Mouse (Mus musculus) lung, postnatal 36 days (tissue): ENCODE data around the gene Rnaset2b.
A peak's percentile ranks its signal among the peaks of the same experiment; 100 is the strongest.
"Not testable (repeated sequence)": the region's sequence is repeated elsewhere in the genome, so short reads cannot be mapped to it uniquely, and the experiment has no call there.

Source experiments
- DNase-seq: peaks from one replicate; pipeline ENCODE4 v3.0.0; 2022; ENCODE audit warnings: mixed read lengths

Rnaset2b gene

DNA sequence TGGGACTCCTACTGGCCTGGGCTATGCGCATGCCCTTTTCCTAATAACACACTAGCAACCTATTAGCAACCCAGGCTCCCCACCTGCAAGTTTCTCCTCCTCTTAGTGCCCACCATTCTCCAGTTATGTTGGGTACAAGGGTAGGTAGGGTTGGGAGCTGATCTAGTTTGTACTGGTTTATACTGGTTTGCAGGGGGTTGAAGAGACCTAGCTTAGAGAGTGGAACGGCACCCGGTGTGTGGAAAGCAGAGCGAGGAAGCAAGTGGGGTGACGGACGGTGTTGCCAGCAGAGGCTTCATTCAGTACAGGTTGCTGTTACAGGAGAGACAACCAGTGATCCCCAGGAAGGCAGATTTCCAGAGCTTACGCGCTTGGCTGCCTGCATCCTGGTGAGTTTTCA, at the start of gene Rnaset2b:
TSS of gene Rnaset2b (plus strand) at position 301 of the 400 bp plus-strand sequence.
- DNase-seq: not testable (repeated sequence)

DNA sequence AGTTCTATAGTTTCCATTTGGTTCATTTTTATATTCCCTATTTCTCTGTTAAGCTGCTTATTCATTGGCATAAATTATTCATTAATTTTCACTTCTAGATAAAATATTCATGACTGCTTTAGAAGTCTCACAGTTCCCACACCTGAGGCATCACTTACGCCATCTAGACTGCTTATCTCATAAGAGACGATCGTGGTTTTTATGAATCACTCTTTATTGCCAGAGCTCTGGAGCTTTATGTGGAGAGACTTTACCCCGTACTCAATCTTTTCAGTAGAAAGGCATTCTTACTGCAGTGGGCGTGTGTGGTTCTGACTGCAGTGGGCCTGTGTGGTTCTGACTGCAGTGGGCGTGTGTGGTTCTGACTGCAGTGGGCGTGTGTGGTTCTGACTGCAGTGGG, 38.8 kb upstream of the Rnaset2b start:
- not testable (repeated sequence) for DNase-seq

DNA sequence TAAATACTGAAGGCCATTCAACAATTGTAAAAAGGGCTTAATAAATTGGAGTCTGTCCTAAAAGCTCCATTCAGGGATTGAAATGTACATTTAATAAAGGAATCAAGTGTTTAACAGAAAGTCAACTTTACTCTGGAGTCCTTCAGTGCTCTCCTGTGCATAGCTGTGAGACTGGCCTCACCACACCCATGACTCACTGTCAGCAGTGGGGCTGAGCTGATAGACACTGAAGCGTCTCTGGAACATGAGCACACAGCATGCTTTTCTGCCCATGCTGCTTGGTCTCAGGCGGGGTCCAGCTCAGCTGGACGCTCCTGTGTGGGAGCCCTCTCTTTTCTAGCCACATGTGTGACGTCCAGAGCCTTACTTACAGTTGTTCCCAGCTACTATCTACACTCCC, 27.9 kb upstream of the Rnaset2b start:
- DNase-seq: not testable (repeated sequence)

DNA sequence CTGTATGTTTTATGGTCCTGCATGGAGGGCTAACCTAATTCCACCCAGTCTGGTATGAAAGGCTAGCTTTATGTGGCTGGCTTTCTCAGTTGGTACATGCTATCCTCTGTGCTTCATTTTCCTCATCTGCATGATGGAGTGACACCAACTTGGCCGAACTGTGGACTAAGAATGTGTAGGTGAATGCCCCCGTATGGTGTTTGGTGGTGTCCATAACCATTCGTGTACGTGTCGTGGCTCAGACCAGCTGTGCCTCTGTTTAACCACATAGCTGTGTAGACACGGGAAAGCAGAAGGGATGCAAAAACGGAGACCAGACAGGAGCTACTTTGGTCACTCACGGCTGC, 22.8 kb upstream of the Rnaset2b start:
- DNase-seq: not testable (repeated sequence)

DNA sequence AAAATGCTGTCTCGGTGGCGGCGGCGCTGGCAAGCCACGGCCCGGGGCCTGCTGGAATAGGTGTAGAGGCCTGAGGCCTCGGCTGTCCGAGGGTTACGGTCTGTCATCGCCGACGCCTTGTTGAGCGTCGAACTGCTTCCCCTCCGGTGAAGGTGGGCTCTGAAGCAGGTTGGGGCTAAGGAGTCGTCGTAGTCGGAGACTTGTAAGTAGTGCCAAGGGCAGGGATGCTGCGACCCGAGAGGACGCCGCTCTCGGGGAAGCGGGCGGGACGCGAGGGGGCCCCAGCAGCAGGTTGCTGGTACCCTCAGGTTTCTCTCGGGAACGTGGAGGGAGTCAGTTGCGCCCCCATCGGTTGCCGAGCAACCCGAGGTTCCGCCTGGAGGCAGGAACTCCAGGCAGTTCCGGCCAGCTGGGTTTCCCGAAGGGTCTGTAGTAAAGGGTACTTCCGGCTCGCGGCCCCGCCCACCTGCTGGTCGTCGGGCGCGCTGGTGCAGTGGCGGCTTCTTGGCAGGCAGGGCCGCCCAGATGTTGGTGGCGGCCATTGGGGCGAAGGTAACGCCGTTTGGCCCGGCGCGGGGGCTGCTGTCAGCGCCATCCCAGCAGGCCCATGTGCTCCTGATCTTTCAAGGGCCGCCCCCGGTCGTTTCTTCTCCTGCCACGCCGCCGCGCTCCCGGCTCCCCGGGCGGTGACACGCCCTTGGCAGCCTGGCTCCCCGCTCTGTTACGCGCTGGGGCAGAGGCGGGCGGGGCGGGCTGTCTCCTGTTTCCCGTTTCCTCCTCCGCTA, 22.3 kb upstream of the Rnaset2b start, which contains the start of gene Rsph3b:
TSS of gene Rsph3b (minus strand) at position 699 of the 785 bp plus-strand sequence.
- DNase-seq: peak; percentile 89

DNA sequence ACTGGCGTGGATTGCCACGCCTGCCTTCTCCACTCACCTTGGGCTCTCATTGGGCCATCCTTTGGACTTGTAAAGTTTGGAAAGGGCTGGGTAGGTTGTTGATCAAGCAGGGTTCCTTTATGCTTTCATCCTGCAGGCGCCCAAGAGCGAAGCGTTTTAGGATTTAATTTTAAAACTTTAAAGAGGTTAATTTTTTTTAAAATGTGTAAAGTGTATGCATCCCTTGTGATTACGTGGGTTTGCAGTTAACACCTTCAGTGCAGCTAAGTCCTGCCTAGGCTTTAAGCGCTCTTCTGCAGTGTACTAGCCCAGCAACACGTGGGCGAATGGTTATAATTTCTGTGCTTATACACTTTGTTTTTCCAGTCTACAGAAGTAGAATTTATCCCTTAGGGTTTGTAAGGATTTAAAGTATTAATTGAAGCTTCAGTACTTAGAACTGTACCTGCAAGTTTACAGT, 21.6 kb upstream of the Rnaset2b start:
- not testable (repeated sequence) for DNase-seq

DNA sequence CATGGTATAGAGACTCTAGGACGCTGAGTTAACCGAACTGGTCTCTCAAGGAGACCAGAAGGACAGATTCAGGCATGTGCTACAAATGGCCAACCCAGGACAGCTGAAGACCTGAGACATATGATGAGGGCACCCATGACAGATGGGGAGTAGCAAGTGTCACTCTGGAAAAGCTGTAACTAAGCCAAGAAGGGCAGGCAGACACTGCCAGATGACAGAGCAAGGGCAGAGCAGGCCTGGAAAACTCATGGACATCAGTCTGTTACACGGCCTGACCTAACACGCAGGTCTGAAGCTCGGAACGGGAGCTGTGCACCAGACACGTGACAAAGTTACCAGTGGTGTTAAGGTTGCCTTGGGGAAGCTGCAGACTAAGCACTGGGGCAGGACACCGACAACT, 11.6 kb upstream of the Rnaset2b start:
- DNase-seq: not testable (repeated sequence)

DNA sequence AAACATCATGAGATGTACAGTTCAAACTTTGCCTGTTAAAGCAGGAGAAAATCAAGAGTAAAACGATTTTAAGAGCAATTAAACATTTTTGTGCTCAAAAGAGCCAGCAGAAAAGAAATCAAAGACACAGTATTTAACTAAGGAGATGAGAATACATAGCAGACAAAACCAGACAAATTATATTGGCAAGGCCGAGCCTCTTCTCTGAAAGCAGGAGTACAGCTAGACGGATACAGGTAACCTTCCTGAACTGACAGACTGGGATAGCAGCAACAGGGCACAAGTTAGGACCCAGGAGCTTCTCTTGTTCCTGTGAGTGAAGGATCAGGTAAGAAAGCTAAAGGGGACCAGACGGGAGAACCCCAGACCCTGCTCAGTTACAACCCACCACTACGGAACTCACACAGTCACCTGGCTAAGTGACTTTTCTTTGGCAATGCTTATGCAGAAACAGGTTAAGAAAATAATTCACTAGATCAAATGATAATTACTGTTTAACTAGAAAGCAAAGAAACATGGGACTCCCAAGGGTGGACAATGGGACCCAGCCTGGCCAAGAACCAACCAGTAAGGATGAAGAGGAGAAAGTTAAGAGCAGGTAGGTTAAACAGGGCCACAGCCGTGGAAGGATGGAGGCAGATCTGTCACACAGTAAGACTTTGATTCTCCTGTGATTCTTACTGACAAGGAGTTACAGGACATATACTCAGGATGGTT, 10.7 kb upstream of the Rnaset2b start:
- not testable (repeated sequence) for DNase-seq

DNA sequence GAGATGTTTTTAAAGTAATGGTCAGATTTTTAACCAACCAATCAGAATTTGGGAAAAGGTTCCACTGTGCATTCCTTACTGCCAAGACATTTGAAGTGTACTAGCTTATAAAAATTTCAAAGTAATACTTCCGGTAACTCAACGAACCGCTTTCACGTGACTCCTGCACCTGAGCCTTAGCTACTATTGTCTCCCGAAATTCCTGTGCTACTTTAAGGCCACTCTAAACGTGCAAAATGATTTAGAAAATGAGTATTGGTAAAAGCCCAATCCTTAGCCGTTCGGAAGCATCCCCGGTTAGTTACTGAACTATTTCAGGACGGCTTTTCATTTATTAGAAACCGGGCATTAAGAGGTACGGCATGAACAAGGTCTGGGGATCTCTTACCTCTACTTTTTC, 10.1 kb upstream of the Rnaset2b start:
- not testable (repeated sequence) for DNase-seq

DNA sequence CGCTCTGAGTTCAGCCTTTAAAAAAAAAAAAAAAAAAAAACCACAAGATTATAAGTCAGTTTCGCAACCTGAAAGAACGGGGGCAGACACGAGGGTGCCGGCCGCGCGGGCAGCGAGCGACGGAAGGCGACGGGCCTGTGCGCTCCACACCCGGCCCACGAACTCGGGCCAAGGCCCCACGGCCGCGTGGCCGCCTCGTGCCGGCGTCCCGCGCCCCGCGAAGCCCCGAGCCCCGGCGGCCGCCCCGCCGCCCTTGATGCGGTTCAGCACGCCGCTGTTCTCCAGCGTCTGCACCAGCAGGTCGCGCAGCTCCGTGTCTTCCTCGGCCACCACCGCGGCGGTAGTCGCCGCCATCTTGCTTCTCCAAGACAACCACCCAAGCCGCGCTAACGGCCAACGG, 9.7 kb upstream of the Rnaset2b start, which contains the start of gene Tagap1:
TSS of gene Tagap1 (minus strand) at position 381 of the 400 bp plus-strand sequence.
- DNase-seq: not testable (repeated sequence)

DNA sequence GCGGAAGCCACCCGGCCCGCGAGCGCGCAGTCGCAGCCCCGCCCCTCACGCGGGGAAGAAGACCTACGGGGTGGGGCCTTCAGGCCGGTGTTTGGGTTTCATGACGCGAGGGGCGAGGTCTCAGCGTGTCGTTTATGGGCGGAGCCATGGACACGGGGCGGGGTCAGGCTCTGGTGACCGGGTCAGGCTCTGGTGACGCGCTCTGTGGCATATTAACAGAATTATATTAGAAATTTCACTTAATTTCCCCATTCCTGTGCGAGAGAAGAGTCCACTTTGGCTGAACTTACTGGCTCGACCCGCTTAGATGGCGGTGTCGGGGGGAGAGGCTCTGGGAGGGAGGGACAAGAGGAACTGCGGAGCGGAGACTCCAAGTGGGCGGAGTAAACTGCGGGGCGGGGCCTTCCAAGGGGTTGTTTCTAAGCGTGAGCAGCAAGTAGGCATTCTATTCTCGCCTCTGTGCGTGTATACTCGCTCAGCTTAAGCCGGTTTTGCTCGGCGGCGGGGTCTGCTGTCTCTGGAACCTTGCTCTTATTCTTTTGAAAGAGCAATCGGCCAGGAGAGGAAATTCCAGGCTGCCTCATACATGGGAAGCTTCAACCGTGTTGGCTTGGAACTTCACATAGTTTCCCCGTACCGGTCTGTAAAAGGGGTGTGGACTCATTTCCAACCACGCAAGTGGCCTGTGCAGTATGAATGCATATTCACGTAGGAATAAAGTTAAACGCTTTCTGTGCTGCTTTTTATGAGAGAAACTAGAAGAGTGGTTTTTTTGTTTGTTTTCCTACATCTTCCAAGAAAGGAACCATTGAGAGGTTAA, 9.0 kb upstream of the Rnaset2b start:
- not testable (repeated sequence) for DNase-seq

DNA sequence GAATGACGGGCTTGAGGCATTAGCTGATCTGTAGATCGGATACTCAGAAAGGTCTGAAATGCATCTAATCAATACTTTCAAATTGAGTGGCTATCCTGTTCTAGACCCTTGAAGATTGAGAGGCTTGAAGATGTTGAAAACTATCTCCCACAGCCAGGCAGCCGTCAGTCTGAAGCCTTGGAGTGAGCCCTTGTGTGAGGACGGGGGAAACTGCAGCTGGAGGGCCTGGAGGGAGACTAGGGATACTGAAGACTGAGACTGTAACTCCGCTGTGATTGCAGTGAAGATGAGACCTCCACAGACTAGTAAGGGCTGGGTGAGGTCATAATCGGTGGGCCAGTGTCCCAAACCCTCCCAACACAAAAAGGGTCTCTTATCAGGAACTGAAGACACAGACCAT, 8.1 kb upstream of the Rnaset2b start:
- not testable (repeated sequence) for DNase-seq

DNA sequence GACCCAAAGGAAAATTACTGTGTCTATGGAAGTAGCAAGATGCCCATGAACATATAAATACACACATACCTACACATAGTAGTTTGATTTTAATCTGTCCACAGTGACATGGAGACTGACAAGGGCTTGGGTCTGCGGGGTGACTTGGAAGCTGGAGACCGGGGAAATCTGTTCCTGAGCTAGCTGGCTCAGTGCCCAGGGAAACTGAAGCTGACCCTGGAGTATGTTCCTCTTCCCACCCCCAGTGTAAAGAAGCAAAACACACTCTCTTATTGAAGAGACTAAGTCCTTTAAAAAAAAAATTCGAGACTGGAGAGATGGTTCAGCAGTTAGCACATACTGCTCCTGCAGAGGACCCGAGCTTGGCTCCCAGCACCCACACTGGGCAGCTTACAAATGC, 7.5 kb upstream of the Rnaset2b start:
- not testable (repeated sequence) for DNase-seq

DNA sequence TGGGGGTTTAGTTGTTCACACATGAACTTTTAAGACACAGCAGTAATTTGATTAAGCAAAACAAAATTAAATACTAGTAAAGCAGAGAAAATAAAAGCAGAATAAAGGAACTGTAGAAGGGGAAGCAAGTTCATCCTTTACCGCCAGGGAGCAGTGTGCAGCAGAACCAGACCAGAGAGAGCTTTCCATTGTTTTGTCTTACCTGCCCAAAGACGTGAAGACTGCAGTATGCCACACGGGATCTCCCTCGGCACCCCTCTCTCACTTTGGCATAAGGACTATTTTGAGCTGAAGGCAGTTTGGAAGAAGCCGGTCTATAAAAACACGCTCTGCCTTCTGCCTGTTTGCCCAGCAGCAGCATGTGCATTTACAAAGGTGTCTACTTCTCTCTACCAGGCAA, 5.1 kb upstream of the Rnaset2b start:
- peak; percentile 49 for DNase-seq

DNA sequence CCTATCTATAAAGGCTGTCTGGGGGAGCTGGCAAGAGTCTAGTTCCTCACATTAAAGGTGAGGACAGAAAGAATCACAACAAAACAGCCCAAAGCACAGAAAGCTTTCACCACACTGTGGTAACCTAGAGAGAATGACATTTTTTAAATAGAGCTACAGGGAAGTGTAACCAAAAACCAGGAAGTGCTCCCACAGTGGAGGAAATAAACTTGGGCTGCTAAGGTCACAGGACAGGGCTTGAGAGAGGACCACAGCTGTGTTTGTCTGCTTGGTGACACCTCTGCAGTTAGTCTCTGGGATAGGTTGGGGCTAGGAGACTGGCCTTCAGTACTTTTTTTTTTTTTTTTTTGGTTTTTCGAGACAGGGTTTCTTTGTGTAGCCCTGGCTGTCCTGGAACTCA, 2.8 kb upstream of the Rnaset2b start:
- DNase-seq: not testable (repeated sequence)

DNA sequence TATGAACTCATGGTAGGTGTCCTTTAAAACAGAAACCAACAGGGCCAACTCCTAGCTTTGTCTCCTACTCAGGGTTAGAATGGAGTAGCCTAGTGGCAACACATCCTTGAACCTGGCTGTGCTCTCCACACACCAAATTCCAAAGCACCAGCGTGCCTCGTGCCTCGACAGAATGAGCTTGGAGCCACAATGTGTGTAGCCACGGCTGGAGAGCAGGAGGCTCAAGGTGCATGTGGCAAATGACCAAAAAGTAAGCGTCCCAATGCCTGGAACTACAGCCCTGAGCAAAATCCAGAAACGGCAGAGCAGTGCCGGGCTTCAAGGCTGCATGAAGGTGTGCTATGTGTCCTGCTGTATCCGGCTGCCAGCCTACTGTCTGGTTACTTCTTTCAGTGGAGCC, 804 bp downstream of the Rnaset2b start:
- not testable (repeated sequence) for DNase-seq

DNA sequence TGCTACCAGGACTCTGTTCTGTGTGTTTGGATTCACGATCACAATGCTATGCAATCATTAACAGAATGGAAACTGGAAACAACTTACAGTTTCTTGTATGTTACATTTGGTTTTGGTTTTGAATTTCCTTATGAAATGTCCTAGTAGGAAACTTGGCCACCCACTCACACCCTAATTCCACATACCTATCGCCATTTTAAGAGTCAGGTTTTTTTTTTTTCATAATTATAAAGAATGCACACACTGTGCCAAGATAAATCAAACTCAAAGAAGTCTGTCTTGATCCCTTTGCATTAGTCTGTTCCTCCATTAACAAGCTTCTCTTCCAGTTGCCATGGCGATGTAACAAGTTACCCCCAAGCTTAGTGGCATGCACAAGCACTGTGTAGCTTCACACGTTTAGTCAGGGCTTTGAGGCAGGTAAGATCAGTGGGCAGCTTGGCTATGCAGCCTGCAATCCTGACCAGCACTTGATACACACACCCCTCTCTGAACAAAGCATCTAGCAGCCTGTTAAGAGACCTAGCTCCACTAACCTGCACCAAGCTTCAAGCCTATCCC, 2.5 kb downstream of the Rnaset2b start:
- DNase-seq: not testable (repeated sequence)

DNA sequence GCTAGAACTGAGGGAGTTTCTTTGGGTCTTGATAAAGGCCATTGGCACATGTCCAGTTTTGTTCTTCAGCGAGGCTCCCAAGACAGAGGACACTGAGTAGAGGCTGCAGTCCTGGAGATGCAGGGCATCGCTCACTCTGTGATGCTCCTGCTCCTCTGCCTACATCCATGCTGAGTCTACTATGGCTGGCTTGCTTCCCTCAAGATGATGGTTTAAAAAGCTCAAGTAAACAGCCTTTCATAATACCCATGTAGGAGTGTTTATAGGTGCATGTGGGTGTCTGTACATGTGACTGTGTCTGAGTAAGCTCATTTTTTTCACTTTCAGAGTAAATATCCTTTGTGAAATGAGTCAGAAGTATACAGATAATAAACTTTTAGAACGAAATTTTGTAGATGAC, 4.6 kb downstream of the Rnaset2b start:
- DNase-seq: not testable (repeated sequence)

DNA sequence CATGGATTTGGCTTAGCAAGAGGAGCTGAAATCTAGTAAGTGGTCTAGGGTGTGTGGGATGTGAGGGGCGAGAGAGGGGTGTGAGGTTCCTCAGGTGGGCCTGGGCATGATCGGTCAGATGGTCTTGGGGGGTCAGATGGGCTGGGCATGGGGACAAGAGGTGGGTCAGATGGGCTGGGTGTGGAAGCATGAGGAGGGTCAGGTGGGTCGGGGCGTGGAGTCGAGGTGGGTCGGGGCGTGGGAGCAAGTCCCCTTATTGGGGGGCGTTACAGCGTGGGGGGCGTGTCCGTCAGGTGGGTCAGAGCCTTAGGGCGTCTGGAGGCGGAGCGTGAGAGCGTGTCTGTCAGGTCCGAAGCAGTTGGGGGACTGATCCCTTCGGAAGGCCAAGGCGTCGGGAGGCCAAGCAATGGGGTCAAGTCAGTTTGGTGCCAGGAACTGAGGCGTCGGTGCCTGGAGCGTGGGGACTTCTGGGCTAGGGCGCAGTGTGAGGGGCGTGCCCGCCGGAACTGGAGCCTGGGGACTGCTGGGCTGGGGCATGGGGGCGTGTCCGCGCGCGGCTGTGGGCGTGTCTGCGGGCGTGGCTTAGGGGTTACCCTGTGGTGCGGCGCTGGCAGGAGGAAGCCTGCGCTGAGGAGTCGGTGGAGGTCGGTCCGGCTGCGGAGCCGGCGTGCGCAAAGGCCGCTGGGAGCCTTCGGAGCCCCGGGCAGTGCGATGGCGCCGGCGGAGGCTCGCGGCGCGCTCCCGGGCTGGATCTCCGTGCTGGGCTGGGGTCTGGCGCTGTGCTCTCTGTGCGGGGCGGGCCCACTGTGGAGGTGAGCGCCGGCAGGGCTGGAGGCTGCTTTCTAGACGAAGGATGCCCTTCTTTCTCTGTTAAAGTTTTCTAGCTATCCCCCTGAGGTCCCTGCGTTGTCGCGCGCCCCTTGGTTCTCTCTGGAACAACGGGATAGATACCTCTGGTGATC, 8.1 kb downstream of the Rnaset2b start, which contains the start of gene Gm49721:
TSS of gene Gm49721 (plus strand) at position 618 of the 962 bp plus-strand sequence.
- DNase-seq: peak; percentile 79

DNA sequence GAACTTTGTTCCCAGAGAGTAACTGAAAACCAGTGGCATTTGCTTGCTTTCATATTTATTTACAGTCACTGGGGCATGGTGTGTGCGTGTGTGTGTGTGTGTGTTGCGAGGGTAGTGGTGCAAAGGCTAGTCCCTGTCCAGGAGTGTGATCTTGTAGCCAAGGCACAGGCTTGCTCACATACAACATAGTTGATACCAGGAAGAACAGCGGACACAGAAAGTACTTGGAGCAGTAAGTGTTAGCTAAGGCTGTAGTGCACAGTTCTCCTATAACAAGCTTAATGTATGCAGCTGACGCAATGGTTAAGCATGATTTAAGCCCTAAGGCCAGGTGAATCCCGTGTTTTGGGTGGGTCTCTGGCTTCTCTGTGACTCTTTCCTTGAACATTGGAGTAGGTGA, 8.9 kb downstream of the Rnaset2b start:
- DNase-seq: not testable (repeated sequence)

DNA sequence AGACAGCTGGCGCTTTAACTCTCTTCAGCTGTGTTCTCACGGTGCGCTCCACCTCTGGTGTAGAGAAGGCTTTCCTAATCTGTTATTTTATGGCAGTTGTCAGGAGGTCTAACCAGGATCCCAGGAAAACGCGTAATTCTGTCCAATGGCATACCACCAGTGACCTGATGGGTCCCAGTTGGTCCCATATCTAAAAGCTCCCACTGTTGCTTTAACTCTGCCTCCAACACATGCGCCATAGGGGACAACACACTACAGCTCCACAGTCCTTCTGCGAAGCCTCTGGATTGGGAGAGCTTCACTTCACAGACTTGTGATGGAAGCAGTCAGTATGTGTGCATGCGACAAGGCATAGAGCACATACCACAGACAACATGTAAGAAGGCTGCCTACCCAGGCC, 9.7 kb downstream of the Rnaset2b start:
- DNase-seq: not testable (repeated sequence)
